Mouse (Mus musculus) erythroblast, embryonic 14.5 days (primary cell): Measurements from ENCODE around the gene Ube2q2.

Experiments used
- GATA1 ChIP-seq: IDR thresholded peaks from 2 replicates; pipeline ENCODE4 v1.6.1; 2012; ENCODE audit warnings: low read length, inconsistent platforms, mixed read lengths
- TAL1 ChIP-seq: IDR thresholded peaks from 3 replicates; pipeline ENCODE4 v1.6.1; 2012; ENCODE audit warnings: low read length, inconsistent platforms, mixed read lengths

GRCm38 (mm10) chr9:55248465-55248864, 99.8 kb downstream of the Ube2q2 start:
- no peak for TF ChIP-seq TAL1
- no peak for TF ChIP-seq GATA1
